Mouse (Mus musculus) urinary bladder, postnatal 14 days (tissue): ENCODE data around the gene Snca.
"Not testable (repeated sequence)": the region's sequence is repeated elsewhere in the genome, so short reads cannot be mapped to it uniquely, and the experiment has no call there.

Experiments used
- DNase-seq: peaks from one replicate; pipeline ENCODE4 v3.0.0; 2021; ENCODE audit warnings: low spot score

Snca gene

GRCm38 (mm10) chr6:60717566-60717965 lies 112.1 kb downstream of the Snca start:
- no peak for DNase-seq

- DNase-seq, result no peak
Measured at GRCm38 (mm10) chr6:60709997-60710471, 119.6 kb downstream of the Snca start.

- DNase-seq, result no peak
Measured at GRCm38 (mm10) chr6:60698072-60698471, 131.6 kb downstream of the Snca start.

- not testable (repeated sequence) for DNase-seq
Measured at GRCm38 (mm10) chr6:60687048-60687447, 142.6 kb downstream of the Snca start.

- no peak for DNase-seq
Measured at GRCm38 (mm10) chr6:60682233-60682632, 147.4 kb downstream of the Snca start.
